Mouse (Mus musculus) lung, postnatal 25 days (tissue): Measurements from ENCODE around the gene Angptl2.

Experiments
- DNase-seq: peaks from one replicate; pipeline ENCODE4 v3.0.0; 2022; ENCODE audit warnings: low spot score

The Angptl2 gene

GRCm38 (mm10) chr2:33230701-33231100, 14.8 kb downstream of the Angptl2 start:
- no peak for DNase-seq

DNA sequence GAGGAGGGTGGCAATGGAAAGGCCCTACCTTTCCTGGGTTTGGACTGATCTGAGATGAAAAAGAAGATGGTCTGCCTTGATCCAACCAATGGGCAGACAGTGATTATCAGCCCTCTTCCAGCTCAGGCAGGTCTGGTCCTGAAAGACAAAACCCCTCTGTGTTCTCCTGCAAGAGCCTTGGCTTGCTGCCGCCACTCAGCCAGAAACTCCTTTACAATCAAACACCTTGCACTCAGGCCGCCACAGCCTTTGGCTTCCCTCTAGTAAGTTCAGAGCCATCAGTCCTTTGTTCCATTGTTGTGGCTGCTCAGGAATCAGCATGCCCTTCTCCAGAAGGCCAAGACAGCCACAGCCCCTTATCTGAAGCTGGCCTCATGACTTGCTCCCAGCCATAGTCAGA, 15.9 kb downstream of the Angptl2 start:
- no peak for DNase-seq

- no peak for DNase-seq
Measured at GRCm38 (mm10) chr2:33232782-33233570, 17.1 kb downstream of the Angptl2 start.

GRCm38 (mm10) chr2:33233856-33234255, 18.0 kb downstream of the Angptl2 start:
- DNase-seq, result no peak

- no peak for DNase-seq
Measured at GRCm38 (mm10) chr2:33234848-33235247, 19.0 kb downstream of the Angptl2 start.

GRCm38 (mm10) chr2:33237581-33237980, 21.7 kb downstream of the Angptl2 start:
- DNase-seq, result no peak

DNA sequence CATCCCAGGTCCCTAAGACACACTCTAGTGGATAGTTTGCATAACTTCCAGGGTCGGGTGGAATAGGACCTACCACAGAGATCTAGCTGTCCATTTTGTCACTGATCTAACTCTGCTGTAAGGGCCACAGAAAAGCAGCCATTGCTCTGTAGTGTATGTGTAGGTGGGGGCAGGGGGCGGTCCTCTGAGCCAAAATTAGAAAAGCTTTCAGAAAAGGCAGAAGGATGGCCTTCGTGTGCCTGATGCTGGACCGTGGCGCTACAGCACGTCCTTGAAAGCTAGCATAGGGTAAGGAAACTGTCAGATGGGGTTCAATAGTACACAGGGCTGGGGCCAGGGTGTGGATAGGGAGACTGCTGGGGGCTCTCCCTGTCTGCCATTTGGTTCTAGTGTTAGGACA, 29.0 kb downstream of the Angptl2 start:
- no peak for DNase-seq

GRCm38 (mm10) chr2:33245350-33245749, 29.5 kb downstream of the Angptl2 start:
- no peak for DNase-seq

DNA sequence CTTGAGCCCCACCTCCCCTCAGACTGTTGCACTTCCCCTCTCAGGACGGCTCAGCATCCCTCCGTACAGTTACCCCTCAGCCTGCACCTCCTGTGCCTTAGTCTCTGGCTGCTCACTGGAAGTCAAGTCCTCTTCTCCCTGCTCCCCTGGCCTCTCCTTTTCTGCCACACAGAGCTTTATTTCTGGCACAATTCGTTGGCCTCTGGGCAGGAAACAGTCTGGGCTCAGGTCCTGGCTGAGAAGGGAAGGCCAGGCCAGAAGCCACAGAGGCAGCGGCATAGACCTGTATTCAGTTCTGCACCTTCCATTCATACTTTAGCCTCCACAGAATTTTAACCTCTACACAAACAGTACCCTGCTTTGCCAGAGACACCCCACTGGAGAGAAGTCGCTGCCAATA, 31.0 kb downstream of the Angptl2 start:
- DNase-seq, result no peak

GRCm38 (mm10) chr2:33248549-33248948, 32.7 kb downstream of the Angptl2 start:
- no peak for DNase-seq

GRCm38 (mm10) chr2:33249922-33250633, 34.2 kb downstream of the Angptl2 start:
- no peak for DNase-seq

DNA sequence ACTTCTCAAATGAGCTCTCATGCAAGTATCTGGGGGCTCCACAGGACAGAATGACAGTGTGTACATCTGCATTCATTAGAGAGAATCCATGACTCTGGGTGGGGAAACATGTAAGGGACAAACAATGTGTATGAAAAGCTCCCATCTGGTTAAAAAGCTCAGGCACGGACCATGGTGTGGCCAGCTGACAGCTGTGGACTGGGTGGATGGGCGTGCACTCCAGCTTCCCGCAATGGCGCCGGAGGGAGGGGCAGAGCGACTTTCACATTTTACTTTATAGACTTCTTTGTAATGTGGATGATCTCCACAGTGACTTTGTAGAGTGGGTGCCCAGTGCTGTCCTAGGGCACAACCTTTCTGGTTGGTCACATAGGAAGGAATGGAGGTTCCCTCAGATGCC, 36.9 kb downstream of the Angptl2 start:
- no peak for DNase-seq

GRCm38 (mm10) chr2:33253572-33254190, 37.8 kb downstream of the Angptl2 start:
- no peak for DNase-seq

- DNase-seq, result no peak
Measured at GRCm38 (mm10) chr2:33254318-33254985, 38.6 kb downstream of the Angptl2 start.

DNA sequence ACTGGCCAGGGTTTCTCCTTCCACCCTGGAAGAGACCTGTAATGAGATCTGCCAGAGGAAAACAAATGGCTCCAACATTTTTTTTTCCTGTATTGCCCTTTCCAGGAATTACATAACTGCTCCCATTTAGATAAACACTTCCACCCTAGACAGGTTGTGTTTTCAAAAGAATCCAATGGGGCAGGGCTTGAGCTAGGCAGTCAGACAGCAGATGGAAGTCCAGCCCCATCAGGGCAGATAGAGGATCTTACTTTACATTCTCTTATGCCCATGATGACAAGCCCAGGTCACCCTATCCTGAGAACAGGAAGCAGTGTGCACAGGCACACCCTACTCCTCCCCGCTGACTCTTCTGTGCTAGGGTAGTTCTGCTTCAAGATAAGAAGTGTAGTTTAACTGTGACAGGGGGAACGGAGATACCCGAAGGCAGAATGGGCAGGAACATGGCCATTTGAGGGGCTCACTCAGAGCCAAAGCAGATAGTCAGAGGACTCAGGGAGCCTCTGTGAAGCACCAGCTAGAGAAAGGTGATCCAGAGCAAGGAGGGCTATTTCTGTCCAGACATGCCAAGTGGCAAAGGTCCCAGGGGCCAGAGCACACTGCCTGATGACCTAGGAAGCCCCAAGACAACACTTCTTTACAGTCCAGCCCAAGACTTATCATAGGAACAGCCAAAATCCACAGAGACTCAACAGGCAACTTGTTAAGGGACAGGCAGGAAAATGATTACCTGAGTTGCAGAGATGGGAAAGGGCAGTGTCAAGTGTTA, 41.1 kb downstream of the Angptl2 start:
- no peak for DNase-seq

GRCm38 (mm10) chr2:33260772-33261171, 44.9 kb downstream of the Angptl2 start:
- no peak for DNase-seq

DNA sequence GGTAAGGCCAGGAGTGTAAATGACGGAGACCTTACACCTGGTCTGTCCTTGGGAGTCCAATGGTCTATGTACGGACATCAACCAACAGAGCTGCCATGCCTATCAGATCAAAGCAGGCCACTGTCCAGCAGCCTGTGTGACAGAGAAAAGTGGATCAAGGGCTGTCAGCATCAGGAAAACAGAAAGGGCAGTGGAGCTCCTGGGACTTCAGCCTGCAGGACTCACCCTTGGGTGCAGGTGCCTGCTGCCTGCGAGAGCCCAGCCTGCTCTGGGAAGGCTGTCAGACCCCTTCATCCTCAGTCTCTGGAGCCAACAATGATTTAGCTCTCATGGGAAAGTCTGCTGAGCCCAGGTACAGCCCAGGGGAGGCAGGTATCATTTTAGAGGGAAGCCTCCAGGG, 45.6 kb downstream of the Angptl2 start:
- DNase-seq, result no peak

- DNase-seq, result no peak
Measured at GRCm38 (mm10) chr2:33265793-33266192, 49.9 kb downstream of the Angptl2 start.

- DNase-seq, result no peak
Measured at GRCm38 (mm10) chr2:33267075-33267474, 51.2 kb downstream of the Angptl2 start.

DNA sequence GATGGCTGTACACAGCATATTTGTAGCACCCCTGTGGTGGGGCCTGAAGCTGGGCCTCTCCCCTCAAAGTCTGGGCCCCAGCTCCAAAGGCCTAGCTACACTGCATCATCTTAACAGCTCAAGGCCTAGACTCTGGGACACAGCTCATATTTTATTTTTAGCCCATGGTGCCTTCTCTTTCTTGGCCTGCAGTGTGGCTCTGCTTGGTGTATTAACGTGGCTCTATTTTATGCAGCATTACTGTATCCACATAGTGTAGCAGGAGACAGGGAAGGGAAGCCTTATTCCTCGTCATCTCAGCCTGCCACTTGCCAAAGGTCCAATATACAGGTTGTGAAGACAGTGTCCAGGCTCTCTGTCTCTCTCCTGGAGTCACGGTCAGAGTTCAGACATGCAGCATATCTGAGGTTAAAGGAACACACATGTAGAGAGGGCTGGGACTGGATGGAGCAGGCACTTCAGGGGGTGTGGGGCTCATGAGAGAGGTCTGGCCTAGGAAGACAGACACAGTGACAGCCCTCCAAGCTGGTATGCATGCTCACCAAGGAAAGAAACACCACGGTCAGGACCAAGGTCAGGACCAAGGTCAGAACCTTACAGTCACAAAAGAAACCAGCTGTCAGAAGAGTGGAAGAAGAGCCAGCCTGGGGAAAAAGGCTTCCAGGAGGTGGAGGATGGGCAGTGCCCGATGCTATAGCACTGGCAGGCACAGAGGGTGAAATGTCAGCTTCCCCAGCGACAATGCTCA, 52.7 kb downstream of the Angptl2 start:
- no peak for DNase-seq

GRCm38 (mm10) chr2:33269132-33269493, 53.2 kb downstream of the Angptl2 start:
- no peak for DNase-seq
